Mouse (Mus musculus) MEL (cell line): ENCODE measurements around the gene Kif26b. TPM values are rescaled to one million over a fixed set of nuclear protein-coding genes. Genes with fewer than 3 reads are reported as not detected.

Experiments
- DNase-seq: peaks from one replicate; pipeline ENCODE4 v3.0.0; 2011; ENCODE audit warnings: low read depth, low spot score
- H3K27ac ChIP-seq: 2 replicates; pipeline ENCODE4 v1.5.1; 2012; ENCODE audit warnings: low read depth, mild to moderate bottlenecking, control low read depth, low read length, moderate library complexity; ENCODE audit not compliant: control insufficient read depth
- H3K27me3 ChIP-seq, 2 experiments: fragments of 150-350 bp in 1 of 2; sonication (generic) in 1 of 2; 2 replicates each; pipeline ENCODE4 v1.6.1; 2012; ENCODE audit warnings: low read length in 2 of 2, mild to moderate bottlenecking in 2 of 2, improper control_type of control experiment in 1 of 2, moderate library complexity in 1 of 2; ENCODE audit not compliant: insufficient read depth in 2 of 2, control insufficient read depth in 1 of 2
- H3K36me3 ChIP-seq, 2 experiments: 2 replicates each; pipeline ENCODE4 v1.6.1; 2012 to 2014; ENCODE audit warnings: low read length in 2 of 2, improper control_type of control experiment in 1 of 2, inconsistent platforms in 1 of 2, mild to moderate bottlenecking in 1 of 2; ENCODE audit not compliant: insufficient read depth in 2 of 2, control insufficient read depth in 1 of 2
- H3K4me1 ChIP-seq, 2 experiments: fragments of 150-350 bp in 1 of 2; sonication (generic) in 1 of 2; 2 replicates each; pipeline ENCODE4 v1.6.1; 2012; ENCODE audit warnings: low read length in 2 of 2, improper control_type of control experiment in 1 of 2, mild to moderate bottlenecking in 1 of 2; ENCODE audit not compliant: insufficient read depth in 2 of 2, control insufficient read depth in 1 of 2
- H3K4me3 ChIP-seq, 2 experiments: fragments of 150-350 bp in 1 of 2; sonication (generic) in 1 of 2; 2 replicates each; pipeline ENCODE4 v1.5.1; 2012; ENCODE audit warnings: low read depth in 2 of 2, low read length in 2 of 2, mild to moderate bottlenecking in 2 of 2, moderate library complexity in 2 of 2, control low read depth in 1 of 2, improper control_type of control experiment in 1 of 2; ENCODE audit not compliant: control insufficient read depth in 1 of 2, insufficient read depth in 1 of 2
- H3K79me2 ChIP-seq: 2 replicates; pipeline ENCODE4 v1.6.1; 2012; ENCODE audit warnings: mild to moderate bottlenecking, low read length, moderate library complexity; ENCODE audit not compliant: control insufficient read depth, poor library complexity, insufficient read depth
- H3K9ac ChIP-seq: 2 replicates; pipeline ENCODE4 v1.6.1; 2012; ENCODE audit warnings: low read depth, mild to moderate bottlenecking, control low read depth, low read length, moderate library complexity; ENCODE audit not compliant: control insufficient read depth, poor library complexity, severe bottlenecking
- H3K9me3 ChIP-seq: fragments of 150-350 bp; sonication (generic); replicated peaks from 2 replicates; pipeline ENCODE4 v1.6.1; 2012; ENCODE audit warnings: mild to moderate bottlenecking, low read length, improper control_type of control experiment, moderate library complexity; ENCODE audit not compliant: insufficient read depth
- BHLHE40 ChIP-seq: IDR thresholded peaks from 2 replicates; pipeline ENCODE4 v1.6.1; 2012; ENCODE audit warnings: low read depth, mild to moderate bottlenecking, inconsistent platforms, low read length, improper control_type of control experiment, borderline replicate concordance
- CHD2 ChIP-seq: IDR thresholded peaks from 2 replicates; pipeline ENCODE4 v1.6.1; 2011; ENCODE audit warnings: low read length, improper control_type of control experiment
- CTCF ChIP-seq, 3 experiments: IDR thresholded peaks in 2 of 3; conservative IDR thresholded peaks in 1 of 3; 2 replicates each; pipeline ENCODE4 v1.5.1; 2011 to 2012; ENCODE audit warnings: low read length in 3 of 3, low read depth in 2 of 3, mild to moderate bottlenecking in 2 of 3, improper control_type of control experiment in 1 of 3, inconsistent platforms in 1 of 3, mixed read lengths in 1 of 3, moderate library complexity in 1 of 3; ENCODE audit not compliant: control insufficient read depth in 1 of 3, insufficient read depth in 1 of 3, poor library complexity in 1 of 3, severe bottlenecking in 1 of 3
- EP300 ChIP-seq, 2 experiments: IDR thresholded peaks; 2 replicates each; pipeline ENCODE4 v1.6.1; 2011; ENCODE audit warnings: improper control_type of control experiment in 2 of 2, low read length in 2 of 2, low read depth in 1 of 2, mild to moderate bottlenecking in 1 of 2
- GABPA ChIP-seq: IDR thresholded peaks from 2 replicates; pipeline ENCODE4 v1.6.1; 2012; ENCODE audit warnings: low read depth, mild to moderate bottlenecking, inconsistent platforms, low read length, improper control_type of control experiment, moderate library complexity
- HCFC1 ChIP-seq: IDR thresholded peaks from 2 replicates; pipeline ENCODE4 v1.6.1; 2012; ENCODE audit warnings: low read depth, mild to moderate bottlenecking, inconsistent platforms, low read length, improper control_type of control experiment, moderate library complexity
- JUND ChIP-seq: IDR thresholded peaks from 2 replicates; pipeline ENCODE4 v1.6.1; 2011; ENCODE audit warnings: low read depth, mild to moderate bottlenecking, improper control_type of control experiment, low read length
- MAFK ChIP-seq: IDR thresholded peaks from 2 replicates; pipeline ENCODE4 v1.6.1; 2011; ENCODE audit warnings: low read depth, mild to moderate bottlenecking, low read length, improper control_type of control experiment, borderline replicate concordance
- MAZ ChIP-seq: IDR thresholded peaks from 2 replicates; pipeline ENCODE4 v1.6.1; 2012; ENCODE audit warnings: low read depth, mild to moderate bottlenecking, inconsistent platforms, low read length, improper control_type of control experiment
- MXI1 ChIP-seq: IDR thresholded peaks from 2 replicates; pipeline ENCODE4 v1.6.1; 2011; ENCODE audit warnings: mild to moderate bottlenecking, low read depth, low read length, improper control_type of control experiment
- MYB ChIP-seq: IDR thresholded peaks from 2 replicates; pipeline ENCODE4 v1.6.1; 2011; ENCODE audit warnings: mild to moderate bottlenecking, low read depth, low read length, improper control_type of control experiment
- NRF1 ChIP-seq: IDR thresholded peaks from 2 replicates; pipeline ENCODE4 v1.6.1; 2014; ENCODE audit warnings: low read depth, mild to moderate bottlenecking, inconsistent platforms, low read length, improper control_type of control experiment, moderate library complexity; ENCODE audit not compliant: poor library complexity, insufficient read depth, severe bottlenecking
- POLR2A ChIP-seq, 2 experiments: IDR thresholded peaks; 2 replicates each; pipeline ENCODE4 v1.6.1; 2011 to 2012; ENCODE audit warnings: low read length in 2 of 2, mild to moderate bottlenecking in 2 of 2, control low read depth in 1 of 2, improper control_type of control experiment in 1 of 2, low read depth in 1 of 2, moderate library complexity in 1 of 2; ENCODE audit not compliant: control insufficient read depth in 1 of 2, insufficient read depth in 1 of 2, poor library complexity in 1 of 2
- SIN3A ChIP-seq: IDR thresholded peaks from 2 replicates; pipeline ENCODE4 v1.6.1; 2012; ENCODE audit warnings: low read length, improper control_type of control experiment, inconsistent platforms
- SMC3 ChIP-seq: IDR thresholded peaks from 2 replicates; pipeline ENCODE4 v1.6.1; 2011; ENCODE audit warnings: low read depth, low read length, improper control_type of control experiment
- TBP ChIP-seq: IDR thresholded peaks from 2 replicates; pipeline ENCODE4 v1.8.0; 2011; ENCODE audit warnings: low read depth, low read length, improper control_type of control experiment
- TCF12 ChIP-seq: IDR thresholded peaks from 2 replicates; pipeline ENCODE4 v1.6.1; 2014; ENCODE audit warnings: low read depth, mild to moderate bottlenecking, inconsistent platforms, low read length, improper control_type of control experiment, moderate library complexity
- USF2 ChIP-seq, 2 experiments: IDR thresholded peaks; 2 replicates each; pipeline ENCODE4 v1.6.1; 2011 to 2012; ENCODE audit warnings: improper control_type of control experiment in 2 of 2, low read length in 2 of 2, borderline replicate concordance in 1 of 2, inconsistent platforms in 1 of 2, low read depth in 1 of 2, mild to moderate bottlenecking in 1 of 2; ENCODE audit not compliant: insufficient read depth in 1 of 2
- ZC3H11A ChIP-seq: IDR thresholded peaks from 2 replicates; pipeline ENCODE4 v1.6.1; 2012; ENCODE audit warnings: low read depth, mild to moderate bottlenecking, inconsistent platforms, low read length, improper control_type of control experiment
- ZKSCAN1 ChIP-seq: IDR thresholded peaks from 2 replicates; pipeline ENCODE4 v1.6.1; 2012; ENCODE audit warnings: low read depth, mild to moderate bottlenecking, inconsistent platforms, low read length, improper control_type of control experiment, moderate library complexity
- ZNF384 ChIP-seq: IDR thresholded peaks from 2 replicates; pipeline ENCODE4 v1.6.1; 2012; ENCODE audit warnings: low read depth, mild to moderate bottlenecking, inconsistent platforms, low read length, improper control_type of control experiment
- polyA plus RNA-seq, 2 experiments: library from polyadenylated mRNA; stranded (reverse) in 1 of 2; unstranded in 1 of 2; fragments of >175 nt in 1 of 2; fragments of >200 nt in 1 of 2; gene quantifications; 2 replicates each; pipeline versions ENCODE4 v1.2.1 to v1.2.4; 2012; ENCODE audit warnings: low replicate concordance in 2 of 2, low read depth in 1 of 2; ENCODE audit not compliant: insufficient read length in 2 of 2, insufficient read depth in 1 of 2, missing spikeins in 1 of 2
- total RNA-seq: library from RNA; depleted of rRNA; stranded (reverse); fragments of 300-350 nt; gene quantifications from 2 replicates; pipeline ENCODE4 v1.2.3, GENCODE M21; 2012

Gene Kif26b
- total and polyA plus RNA-seq, 3 experiments, result 0.08 to 0.50 TPM; not detected in 1

DNA sequence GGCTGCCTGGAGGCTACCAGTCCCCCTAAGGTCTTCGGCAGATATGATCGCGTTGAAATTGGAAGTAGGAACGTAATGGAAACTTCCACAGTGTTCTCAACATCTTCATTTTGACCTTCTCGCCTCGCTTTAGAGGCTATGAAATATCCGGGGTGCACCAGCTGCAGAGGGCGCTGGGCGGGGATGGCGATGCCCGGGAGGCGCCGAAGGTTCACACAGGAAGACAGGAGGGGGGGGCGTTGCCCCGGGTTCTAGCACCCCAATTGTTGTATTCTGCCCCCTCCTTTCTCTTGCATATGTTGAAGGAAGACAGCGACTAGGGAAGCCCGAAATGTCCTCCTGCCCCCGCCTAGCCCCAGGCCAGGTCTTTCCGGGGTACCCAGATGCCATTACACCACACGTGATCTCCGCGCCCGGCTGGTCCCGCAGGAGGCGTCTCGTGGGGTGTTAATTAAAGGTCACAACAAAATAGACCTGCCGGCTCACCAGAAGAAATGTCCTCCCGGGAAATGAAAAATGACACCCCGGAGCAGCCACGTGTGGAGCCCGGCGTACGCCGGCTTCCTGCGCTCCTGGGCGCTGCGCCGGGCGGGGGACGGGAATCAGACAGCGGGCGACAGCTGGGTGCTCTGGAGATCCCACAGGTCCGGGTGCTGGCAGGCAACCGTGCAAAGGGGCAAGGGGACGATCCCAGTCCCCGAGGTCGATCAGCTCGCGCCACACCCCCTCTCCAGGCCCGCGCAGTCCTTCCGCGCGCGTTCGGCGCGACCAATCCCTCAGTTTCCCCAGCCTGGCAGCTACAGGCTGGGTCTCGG, 1.2 kb upstream of the Kif26b start:
- H3K9ac ChIP-seq, result no peak overlapping the region

DNA sequence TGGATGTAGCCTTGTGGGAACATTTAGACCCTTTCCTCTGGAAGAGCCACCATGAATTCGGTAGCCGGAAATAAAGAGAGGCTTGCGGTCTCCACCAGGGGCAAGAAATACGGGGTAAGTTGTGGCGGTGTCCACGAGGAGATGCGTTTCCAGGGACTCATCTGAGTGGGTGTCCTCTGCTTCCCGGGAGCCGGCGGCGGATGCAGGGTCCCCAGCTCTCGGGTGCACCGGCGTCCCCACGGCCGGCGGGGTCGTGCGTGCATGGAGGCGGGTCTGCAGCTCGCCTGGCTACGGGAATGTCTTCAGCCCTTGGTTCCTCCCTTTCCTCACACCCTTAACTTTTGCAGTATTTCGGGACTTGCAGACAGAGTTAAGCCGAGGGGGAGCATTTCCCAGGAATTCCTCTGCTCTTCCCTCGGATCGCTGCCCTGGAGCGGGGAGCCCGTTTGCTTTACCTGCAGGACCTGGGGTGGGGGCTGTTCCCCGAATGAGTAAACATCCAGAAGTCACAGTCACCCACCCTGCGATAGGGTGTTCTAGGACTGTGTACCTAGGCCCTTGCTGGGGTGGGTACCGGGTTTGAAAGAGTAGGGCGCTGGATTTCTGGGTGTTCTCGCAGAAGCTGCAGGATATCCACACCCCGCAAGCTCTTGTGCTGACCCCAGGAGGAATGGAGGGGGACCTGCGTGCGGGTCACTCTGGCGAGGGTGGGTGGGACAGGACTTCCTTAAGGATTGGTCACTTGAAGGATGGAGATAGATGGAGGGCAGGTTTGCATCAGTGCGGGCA, 781 bp downstream of the Kif26b start:
- Histone ChIP-seq H3K4me3 (no peak overlapping the region), H3K9ac (no peak overlapping the region), H3K9me3 (no peaks in the 10 kb centered on the region), H3K4me1 (no peaks in the 10 kb centered on the region), H3K27ac (no peak overlapping the region), H3K36me3 (no peaks in the 10 kb centered on the region), H3K79me2 (no peaks in the 10 kb centered on the region), H3K27me3 (no peaks in the 10 kb centered on the region)
- DNase-seq, result no peak
- no peak for TF ChIP-seq JUND
- no peak for TF ChIP-seq CHD2
- TF ChIP-seq HCFC1, result no peak
- no peak for TF ChIP-seq NRF1
- TF ChIP-seq SMC3, result no peak
- TF ChIP-seq SIN3A, result no peak
- TF ChIP-seq ZKSCAN1, result no peak
- no peak for TF ChIP-seq POLR2A (IDR thresholded peaks at IDR 0.05; ENCODE audit: control insufficient read depth in 1 of 2, insufficient read depth in 1 of 2, low read depth in 1 of 2, low read length in 2 of 2, poor library complexity in 1 of 2)
- no peak for TF ChIP-seq MYB
- TF ChIP-seq GABPA, result no peak
- no peak for TF ChIP-seq USF2 (IDR thresholded peaks at IDR 0.05; ENCODE audit: borderline replicate concordance in 1 of 2, insufficient read depth in 1 of 2, low read depth in 1 of 2, low read length in 2 of 2)
- TF ChIP-seq CTCF (IDR thresholded peaks at IDR 0.05 in 2 of 3, conservative IDR thresholded peaks at IDR 0.05 in 1 of 3; ENCODE audit: control insufficient read depth in 1 of 3, insufficient read depth in 1 of 3, low read depth in 2 of 3, low read length in 3 of 3, poor library complexity in 1 of 3, severe bottlenecking in 1 of 3), result no peak
- no peak for TF ChIP-seq MAZ
- no peak for TF ChIP-seq ZNF384
- TF ChIP-seq TCF12, result no peak
- no peak for TF ChIP-seq MAFK
- TF ChIP-seq EP300 (IDR thresholded peaks at IDR 0.05; ENCODE audit: low read depth in 1 of 2, low read length in 2 of 2), result no peak
- TF ChIP-seq MXI1, result no peak
- no peak for TF ChIP-seq ZC3H11A
- TF ChIP-seq BHLHE40, result no peak

More for the DNA sequence above, 1.2 kb upstream of the Kif26b start:
- no peak overlapping the region for H3K27ac ChIP-seq
- H3K79me2 ChIP-seq, result no peaks in the 10 kb centered on the region
- H3K9me3 ChIP-seq, result no peaks in the 10 kb centered on the region
- no peak overlapping the region for H3K4me3 ChIP-seq
- TF ChIP-seq POLR2A (IDR thresholded peaks at IDR 0.05; ENCODE audit: control insufficient read depth in 1 of 2, insufficient read depth in 1 of 2, low read depth in 1 of 2, low read length in 2 of 2, poor library complexity in 1 of 2), result no peak
- TF ChIP-seq TBP, result no peak
- TF ChIP-seq MXI1, result no peak
- no peak for TF ChIP-seq JUND
- peaks cover 0 to 3% of the 10 kb centered on the region in 2 experiments; a peak in 1 of 4 replicates for H3K4me1 ChIP-seq
- no peaks in the 10 kb centered on the region for H3K27me3 ChIP-seq
- DNase-seq, result no peak
- no peaks in the 10 kb centered on the region for H3K36me3 ChIP-seq
